Mouse (Mus musculus) fat pad, adult 2 months (tissue): Measurements from ENCODE around the gene Gm21762.
"Not testable (repeated sequence)": the region's sequence is repeated elsewhere in the genome, so short reads cannot be mapped to it uniquely, and the experiment has no call there.

Experiments
- DNase-seq: peaks from one replicate; pipeline ENCODE4 v3.0.0-alpha.2; 2011; ENCODE audit warnings: low read depth, low spot score; ENCODE audit errors: extremely low read depth

Gene Gm21762

DNA sequence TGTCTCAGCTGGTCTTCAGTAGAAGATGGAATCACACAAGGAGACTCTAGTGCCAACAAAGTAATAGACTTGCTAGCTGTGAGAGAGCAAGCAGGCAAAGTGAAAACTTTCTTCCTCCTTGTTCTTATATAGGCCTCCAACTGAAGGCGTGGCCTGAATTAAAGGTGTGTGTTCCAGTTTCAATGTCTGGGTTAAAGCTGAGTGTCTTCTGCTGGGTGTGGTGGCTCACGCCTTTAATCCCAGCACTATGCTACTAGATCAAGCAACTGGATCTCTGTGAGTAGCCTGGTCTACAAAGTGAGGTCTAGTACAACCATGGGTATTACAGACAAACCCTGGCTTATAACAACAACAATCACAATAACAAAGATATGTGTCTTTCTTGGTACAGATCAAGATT is at the start of gene Gm21762:
Gene Gm21762 (minus strand): TSS at position 101 of the 400 bp plus-strand sequence.
- not testable (repeated sequence) for DNase-seq

- DNase-seq: not testable (repeated sequence)
These were observed 47.1 kb upstream of the Gm21762 start, which contains the start of gene AF067061 for GRCm38 (mm10) chr13:120262870-120263269. Gene AF067061 (plus strand): TSS chr13:120263114.

- DNase-seq: not testable (repeated sequence)
These were observed 44.0 kb upstream of the Gm21762 start for GRCm38 (mm10) chr13:120259718-120260117.

- not testable (repeated sequence) for DNase-seq
These were observed 43.3 kb upstream of the Gm21762 start for GRCm38 (mm10) chr13:120258817-120259658.

DNA sequence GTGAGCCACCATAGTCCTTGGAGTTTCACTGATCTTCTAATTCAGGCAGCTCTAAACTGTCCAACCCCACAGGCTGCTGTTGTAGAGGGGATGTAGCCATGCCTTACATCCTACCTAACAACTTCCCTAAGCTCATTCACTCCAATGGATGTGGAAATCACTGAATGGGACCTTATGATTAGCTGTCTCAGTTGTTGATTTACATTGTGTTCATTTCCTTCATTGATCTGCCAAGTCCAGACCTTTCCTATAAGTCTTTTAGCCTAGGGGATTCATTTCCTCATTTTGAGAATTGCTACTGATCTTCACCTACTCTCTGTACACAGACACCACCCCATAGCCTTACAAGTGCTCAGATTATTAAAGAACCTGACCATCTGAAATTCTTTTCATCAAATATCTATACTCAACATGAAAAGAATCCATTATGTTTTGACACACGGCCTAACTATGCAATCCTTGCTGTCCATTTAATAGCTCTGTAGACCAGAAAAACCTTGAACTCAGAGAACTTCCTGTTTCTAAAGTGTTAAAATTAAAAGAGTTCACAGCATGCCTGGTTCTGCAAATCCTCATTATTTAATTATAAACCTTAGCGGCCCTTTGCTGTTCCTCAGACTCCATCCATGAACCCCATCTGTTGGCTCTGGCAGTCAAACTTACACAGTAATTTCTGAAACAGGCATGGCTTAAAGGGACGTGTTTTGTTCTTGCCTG is 35.6 kb upstream of the Gm21762 start:
- not testable (repeated sequence) for DNase-seq

DNA sequence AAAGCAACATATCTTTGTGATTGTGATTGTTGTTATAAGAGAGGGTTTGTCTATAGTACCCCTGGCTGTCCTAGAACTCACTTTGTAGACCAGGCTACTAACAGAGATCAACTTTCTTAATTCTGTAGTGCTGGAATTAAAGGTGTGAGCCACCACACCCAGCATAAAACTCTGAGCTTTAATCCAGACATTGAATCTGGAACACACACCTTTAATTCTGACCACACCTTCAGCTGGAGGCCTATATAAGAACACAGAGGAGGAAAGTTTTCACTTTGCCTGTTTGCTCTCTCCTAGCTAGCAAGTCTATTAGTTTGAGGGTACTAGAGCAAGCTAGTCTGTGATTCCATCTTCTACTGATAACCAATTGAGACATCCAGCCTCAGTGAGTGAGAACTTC is 23.1 kb upstream of the Gm21762 start, which contains the start of gene Gm21731:
Gene Gm21731 (plus strand): TSS at position 301 of the 400 bp plus-strand sequence.
- DNase-seq: not testable (repeated sequence)

DNA sequence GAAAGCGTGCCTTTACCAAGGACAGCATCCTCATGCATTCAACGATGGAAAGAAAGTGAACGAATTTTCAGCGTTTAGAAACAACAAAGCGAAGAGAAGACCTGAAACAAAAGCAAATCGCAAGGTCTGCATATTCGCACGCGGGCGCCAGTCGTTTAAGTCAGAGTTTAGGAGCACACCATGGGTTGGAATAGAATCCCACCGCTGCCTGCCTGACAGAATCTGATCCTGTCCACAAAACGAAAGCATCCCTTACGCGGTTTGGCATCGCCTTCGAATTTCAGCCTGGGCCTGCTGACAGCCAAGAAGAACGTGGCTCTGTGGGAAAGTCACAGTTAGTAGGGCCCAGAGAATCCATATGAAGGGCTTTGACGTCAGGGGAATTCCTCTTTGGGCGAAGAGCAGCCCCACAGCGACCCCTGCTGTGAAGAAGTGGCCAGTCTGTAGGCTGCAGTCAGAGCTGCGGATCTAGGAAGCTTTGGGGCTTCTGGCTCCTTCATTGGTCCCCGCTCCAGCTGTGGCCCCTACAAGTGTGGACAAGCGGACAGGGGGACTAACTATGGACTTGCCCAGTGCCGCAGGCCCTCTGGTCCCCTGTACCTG is 16.8 kb upstream of the Gm21762 start:
- DNase-seq: not testable (repeated sequence)

DNA sequence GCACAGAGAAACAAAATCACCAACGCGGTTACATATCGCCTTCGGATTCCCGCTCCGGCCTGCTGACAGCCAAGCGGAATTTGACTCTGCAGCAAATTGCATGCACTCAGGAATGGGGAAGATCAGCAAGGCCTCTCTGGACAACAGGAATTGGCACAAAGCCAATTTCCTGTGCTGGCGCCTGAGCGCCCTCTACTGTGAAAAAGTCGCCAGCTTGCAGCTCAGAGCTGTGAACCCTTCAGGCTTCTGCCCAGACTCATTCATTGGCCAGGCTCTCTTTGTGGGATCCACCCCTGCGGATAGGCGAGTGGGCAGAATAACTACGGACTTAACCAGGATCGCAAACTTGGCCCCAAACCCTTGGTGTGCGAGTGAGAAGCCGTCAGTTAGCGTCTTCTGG is 16.1 kb upstream of the Gm21762 start:
- DNase-seq: not testable (repeated sequence)

DNA sequence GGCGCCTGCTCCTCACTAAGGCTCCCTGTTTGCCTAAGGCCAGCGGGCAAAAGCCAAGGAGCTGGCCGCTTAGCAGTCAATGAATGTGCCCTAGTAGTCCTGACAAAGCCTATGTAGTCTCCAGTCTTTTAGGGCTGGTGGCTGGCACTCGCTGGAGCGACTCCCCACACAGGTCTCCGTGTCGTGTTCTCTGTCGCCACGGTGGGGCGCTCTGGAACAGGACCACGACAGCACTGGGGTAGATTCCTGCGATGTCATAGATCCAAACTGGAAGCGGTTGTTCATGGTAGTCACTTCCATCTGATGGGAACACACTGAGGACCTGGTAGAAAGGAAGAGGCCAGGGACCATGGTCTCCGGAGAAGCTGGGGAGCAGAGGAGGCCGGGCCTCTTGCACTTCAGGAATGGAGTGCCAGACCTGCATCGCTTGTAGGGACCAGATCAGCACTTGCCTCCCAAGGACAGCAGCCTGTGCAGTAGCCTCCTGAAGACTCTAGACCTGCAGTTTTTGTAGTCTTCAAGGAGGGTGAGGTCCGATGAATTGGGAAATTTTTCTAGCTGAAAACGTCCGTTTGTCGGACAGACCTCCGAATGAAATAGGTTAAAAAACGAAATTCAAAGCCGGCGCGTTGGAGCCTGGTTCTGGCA is 7.4 kb upstream of the Gm21762 start:
- not testable (repeated sequence) for DNase-seq

- not testable (repeated sequence) for DNase-seq
These were observed 5.2 kb upstream of the Gm21762 start for GRCm38 (mm10) chr13:120220922-120221321.

- not testable (repeated sequence) for DNase-seq
These were observed 19.4 kb downstream of the Gm21762 start for GRCm38 (mm10) chr13:120196189-120196821.

DNA sequence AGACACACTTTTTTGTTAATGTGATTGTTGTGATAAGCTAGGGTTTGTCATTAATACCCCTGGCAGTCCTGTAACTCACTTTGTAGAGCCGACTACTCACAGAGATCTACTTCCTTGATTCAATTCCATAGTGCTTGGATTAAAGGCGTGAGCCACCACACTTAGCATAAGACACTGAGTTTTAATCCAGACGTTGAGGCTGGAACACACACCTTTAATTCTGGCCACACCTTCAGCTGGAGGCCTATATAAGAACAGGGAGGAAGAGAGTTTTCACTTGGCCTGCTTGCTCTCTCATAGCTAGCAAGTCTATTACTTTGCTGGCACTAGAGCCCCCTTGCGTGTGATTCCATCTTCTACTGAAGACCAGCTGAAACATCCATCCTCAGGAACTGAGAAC is 43.6 kb downstream of the Gm21762 start, which contains the start of gene Gm21818:
Gene Gm21818 (plus strand): TSS at position 301 of the 400 bp plus-strand sequence.
- DNase-seq: not testable (repeated sequence)

GRCm38 (mm10) chr13:120168301-120168700 is 47.4 kb downstream of the Gm21762 start:
- not testable (repeated sequence) for DNase-seq
